Mouse (Mus musculus): Measurements from ENCODE around the gene Adh6a.

The Adh6a gene

GRCm38 (mm10) chr3:138312965-138313364 is at the start of gene Adh6a:
Adh6a (plus strand) TSS chr3:138313286.
- DNase-seq (ENCODE audit: low spot score in 2 of 2) = no peak

GRCm38 (mm10) chr3:138264648-138265047 is 48.4 kb upstream of the Adh6a start:
- DNase-seq (ENCODE audit: low spot score in 2 of 2) = no peak

GRCm38 (mm10) chr3:138270507-138270906 is 42.6 kb upstream of the Adh6a start:
- no peak for DNase-seq (ENCODE audit: low spot score in 2 of 2)

- no peak for DNase-seq (ENCODE audit: low spot score in 2 of 2)
Measured at GRCm38 (mm10) chr3:138271297-138271696, 41.8 kb upstream of the Adh6a start.

- DNase-seq (ENCODE audit: low spot score in 2 of 2) = no peak
Measured at GRCm38 (mm10) chr3:138273080-138273479, 40.0 kb upstream of the Adh6a start.

GRCm38 (mm10) chr3:138275100-138275499 is 38.0 kb upstream of the Adh6a start:
- no peak for DNase-seq (ENCODE audit: low spot score in 2 of 2)

- DNase-seq (ENCODE audit: low spot score in 2 of 2) = no peak
Measured at GRCm38 (mm10) chr3:138282556-138282955, 30.5 kb upstream of the Adh6a start.

- no peak for DNase-seq (ENCODE audit: low spot score in 2 of 2)
Measured at GRCm38 (mm10) chr3:138283831-138284230, 29.3 kb upstream of the Adh6a start.

GRCm38 (mm10) chr3:138285986-138286385 is 27.1 kb upstream of the Adh6a start:
- no peak for DNase-seq (ENCODE audit: low spot score in 2 of 2)

GRCm38 (mm10) chr3:138287686-138288085 is 25.4 kb upstream of the Adh6a start:
- DNase-seq (ENCODE audit: low spot score in 2 of 2) = no peak

GRCm38 (mm10) chr3:138290672-138291071 is 22.4 kb upstream of the Adh6a start:
- no peak for DNase-seq (ENCODE audit: low spot score in 2 of 2)

GRCm38 (mm10) chr3:138291529-138292117 is 21.5 kb upstream of the Adh6a start:
- no peak for DNase-seq (ENCODE audit: low spot score in 2 of 2)

GRCm38 (mm10) chr3:138293298-138293895 is 19.7 kb upstream of the Adh6a start:
- no peak for DNase-seq (ENCODE audit: low spot score in 2 of 2)

- no peak for DNase-seq (ENCODE audit: low spot score in 2 of 2)
Measured at GRCm38 (mm10) chr3:138300130-138300529, 13.0 kb upstream of the Adh6a start.

- DNase-seq (ENCODE audit: low spot score in 2 of 2) = no peak
Measured at GRCm38 (mm10) chr3:138302676-138303075, 10.4 kb upstream of the Adh6a start.

GRCm38 (mm10) chr3:138303771-138304488 is 9.2 kb upstream of the Adh6a start:
- DNase-seq (ENCODE audit: low spot score in 2 of 2) = no peak

- DNase-seq (ENCODE audit: low spot score in 2 of 2) = no peak
Measured at GRCm38 (mm10) chr3:138304489-138304871, 8.6 kb upstream of the Adh6a start.

GRCm38 (mm10) chr3:138305486-138306289 is 7.4 kb upstream of the Adh6a start:
- DNase-seq (ENCODE audit: low spot score in 2 of 2) = no peak

- DNase-seq (ENCODE audit: low spot score in 2 of 2) = no peak
Measured at GRCm38 (mm10) chr3:138306290-138306683, 6.8 kb upstream of the Adh6a start.

- no peak for DNase-seq (ENCODE audit: low spot score in 2 of 2)
Measured at GRCm38 (mm10) chr3:138309910-138310309, 3.2 kb upstream of the Adh6a start.

- DNase-seq (ENCODE audit: low spot score in 2 of 2) = no peak
Measured at GRCm38 (mm10) chr3:138311015-138311414, 2.1 kb upstream of the Adh6a start.

GRCm38 (mm10) chr3:138316908-138317472 is 3.9 kb downstream of the Adh6a start:
- no peak for DNase-seq (ENCODE audit: low spot score in 2 of 2)
